In genomic region chr7:64158281-64159055, GRCm38 (mm10) we compare ENCODE assay signal across 12 mouse cellular contexts. TPM values are rescaled to one million over a fixed set of nuclear protein-coding genes. Genes with fewer than 3 reads are reported as not detected.
DNase-seq lines count a peak whose midpoint lies in the region; ATAC-seq lines count a peak whose summit lies in the region.
"Had no signal": no experiment of that assay in that cellular context is flagged by ENCODE, and none has a peak within 500 bp of the region (broad histone marks: within the 10 kb centered on the region; RNA-seq: fewer than 3 reads in every experiment).

No protein-coding gene starts in this region.

- no peaks in the 10 kb centered on the region for H3K27me3 ChIP-seq in heart, embryonic 10.5 days (ENCODE audit: insufficient read depth, poor library complexity, severe bottlenecking)
- no peaks in the 10 kb centered on the region for H3K27me3 ChIP-seq in heart, embryonic 12.5 days (replicated peaks)
- H3K27me3 ChIP-seq: embryonic facial prominence, embryonic 13.5 days; neural tube, embryonic 13.5 days had no signal

- no peaks in the 10 kb centered on the region for H3K36me3 ChIP-seq in heart, embryonic 10.5 days
- no peaks in the 10 kb centered on the region for H3K36me3 ChIP-seq in heart, embryonic 12.5 days
- H3K36me3 ChIP-seq: embryonic facial prominence, embryonic 13.5 days; neural tube, embryonic 13.5 days had no signal

- peak; percentile 55 for DNase-seq in heart, embryonic 10.5 days (ENCODE audit: low spot score)
- peak; percentile 24 for DNase-seq in right cerebral cortex, postnatal 14 days
- no peak for DNase-seq in right cerebral cortex, postnatal 36 days (ENCODE audit: low spot score in 2 of 2)
- peak; percentile 75 for DNase-seq in induced T-regulatory cell, adult 2 months (ENCODE audit: low read depth)
- peak; percentile 76 for DNase-seq in thymus, postnatal 4 days
- DNase-seq in natural killer cell, adult 2 months (ENCODE audit: low spot score in 2 of 2): no peak
- DNase-seq: kidney, postnatal 10 days; right cerebral cortex, postnatal 4 days had no signal

- WGBS in heart, embryonic 10.5 days: 78% methylated on average over 12 of the region's 12 CpGs
- whole genome bisulfite sequencing in heart, embryonic 12.5 days: 74% methylated on average over 12 of the region's 12 CpGs

- H3K4me1 ChIP-seq in heart, embryonic 10.5 days: peaks cover 29% of the 10 kb centered on the region
- H3K4me1 ChIP-seq in heart, embryonic 12.5 days (replicated peaks): peaks cover 16% of the 10 kb centered on the region; the same call in 1 of the 2 replicates

- H3K27ac ChIP-seq in heart, embryonic 10.5 days: no peak overlapping the region
- H3K27ac ChIP-seq in heart, embryonic 12.5 days (ENCODE audit: poor library complexity, severe bottlenecking): no peak overlapping the region
- H3K27ac ChIP-seq: embryonic facial prominence, embryonic 13.5 days; macrophage; neural tube, embryonic 13.5 days had no signal

- H3K9ac ChIP-seq in heart, embryonic 12.5 days: no peak overlapping the region
- H3K9ac ChIP-seq: embryonic facial prominence, embryonic 13.5 days; neural tube, embryonic 13.5 days had no signal

- H3K4me2 ChIP-seq in heart, embryonic 12.5 days: no peak overlapping the region
- H3K4me2 ChIP-seq: embryonic facial prominence, embryonic 13.5 days; neural tube, embryonic 13.5 days had no signal

- H3K9me3 ChIP-seq in heart, embryonic 10.5 days: no peaks in the 10 kb centered on the region
- no peaks in the 10 kb centered on the region for H3K9me3 ChIP-seq in heart, embryonic 12.5 days (replicated peaks)
- H3K9me3 ChIP-seq: embryonic facial prominence, embryonic 13.5 days; neural tube, embryonic 13.5 days had no signal

- no peak overlapping the region for H3K4me3 ChIP-seq in heart, embryonic 10.5 days
- no peak overlapping the region for H3K4me3 ChIP-seq in heart, embryonic 12.5 days
- H3K4me3 ChIP-seq: embryonic facial prominence, embryonic 13.5 days; neural tube, embryonic 13.5 days had no signal

- ATAC-seq in heart, embryonic 12.5 days (ENCODE audit: insufficient number of reproducible peaks, low FRiP score): no peak

RNA-seq across cellular contexts. Expression of gene Trpm1, which starts 4.8 kb away (rescaled TPM):
- 0.21 and 0.37 TPM in 2 replicates for polyA plus RNA-seq in heart, embryonic 10.5 days (2016; fragmentation: Nextera tagmentation; extraction: Ambion mirVana)
- not detected in 2 replicates for polyA plus RNA-seq in heart, embryonic 12.5 days (2016; fragmentation: Nextera tagmentation; extraction: Ambion mirVana)
- polyA plus RNA-seq: macrophage; neural tube, embryonic 13.5 days had no signal

Comparison
In these comparisons a context has a peak if more than half of its experiments do, and no peak if none do; other contexts are left out.
1. DNase-seq: peak in heart, embryonic 10.5 days (single experiment), right cerebral cortex, postnatal 14 days (single experiment), induced T-regulatory cell, adult 2 months (single experiment) and thymus, postnatal 4 days (single experiment); none in right cerebral cortex, postnatal 36 days (0 of 2) and natural killer cell, adult 2 months (0 of 2).